Mouse (Mus musculus): Measurements from ENCODE around the gene Trem2.

- TF ChIP-seq POLR2A (IDR thresholded peaks at IDR 0.05; ENCODE audit: borderline replicate concordance, extremely low read depth, insufficient read depth, insufficient read length, poor library complexity, severe bottlenecking) (no peak), CTCF (IDR thresholded peaks at IDR 0.05; ENCODE audit: borderline replicate concordance, extremely low read depth, insufficient read depth, insufficient read length) (no peak)
Observed at GRCm38 (mm10) chr17:48343065-48343464, 3.1 kb upstream of the Trem2 start.

Measured in brain, embryonic 14.5 days (tissue).